Mouse (Mus musculus): ENCODE results near the gene Flrt3.

Flrt3 gene

DNA sequence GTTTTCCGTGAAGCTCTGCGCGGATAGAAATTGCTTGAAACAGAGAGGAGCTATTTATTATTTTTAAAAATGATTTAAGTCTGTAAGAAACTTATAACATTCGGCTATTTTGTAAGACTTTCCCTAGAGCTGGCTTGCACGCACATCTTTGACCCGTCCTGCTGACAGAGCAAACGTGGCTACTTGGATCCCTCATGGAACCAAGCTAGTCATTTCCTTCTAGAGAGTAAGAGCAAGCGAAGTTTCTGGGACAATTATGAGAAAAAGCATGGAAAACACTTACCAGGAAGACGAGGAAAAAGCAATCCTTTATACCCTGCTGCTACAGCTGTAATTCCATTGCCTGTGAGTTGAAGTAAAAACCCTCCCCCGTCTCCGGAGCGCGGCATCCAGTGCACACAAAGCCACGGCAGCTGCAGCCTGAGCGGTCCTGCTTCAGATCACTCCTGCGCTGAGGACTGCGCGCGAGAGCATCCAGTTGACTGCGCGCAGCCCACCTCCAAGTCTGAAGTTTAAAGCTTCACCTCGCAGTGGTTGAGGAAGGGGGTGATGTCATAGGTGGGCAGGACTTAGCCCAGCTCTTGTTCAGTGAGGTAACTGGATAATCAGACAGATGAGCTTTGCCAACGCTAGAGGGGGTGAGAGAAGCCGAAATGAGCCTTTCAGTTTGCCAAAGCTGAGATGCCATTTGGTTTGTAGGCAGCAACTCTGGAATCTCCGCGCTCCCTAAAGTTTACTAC, at the start of gene Flrt3:
TSS of gene Flrt3 (minus strand) at position 507 of the 740 bp plus-strand sequence.
- peak; percentile 90 for DNase-seq

DNA sequence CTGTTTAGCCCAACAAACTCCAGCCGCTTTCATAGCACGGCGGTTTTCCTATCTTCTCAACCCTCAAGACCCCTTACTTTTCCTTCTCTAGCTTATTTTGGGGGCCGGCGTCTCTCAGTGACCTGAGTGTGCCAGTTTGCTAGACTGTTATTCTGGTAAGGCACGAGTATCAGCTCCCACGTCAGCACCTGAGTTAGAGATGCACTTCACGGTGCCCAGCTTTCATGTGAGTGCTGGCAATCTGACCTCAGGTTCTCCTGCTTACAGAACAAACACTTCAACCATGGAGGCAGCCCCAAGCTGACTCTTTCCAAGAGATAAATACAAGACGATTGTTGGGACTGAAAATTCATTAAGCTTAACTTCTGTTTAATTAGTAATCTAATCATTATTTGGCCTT, 46.1 kb upstream of the Flrt3 start:
- no peak for DNase-seq

DNA sequence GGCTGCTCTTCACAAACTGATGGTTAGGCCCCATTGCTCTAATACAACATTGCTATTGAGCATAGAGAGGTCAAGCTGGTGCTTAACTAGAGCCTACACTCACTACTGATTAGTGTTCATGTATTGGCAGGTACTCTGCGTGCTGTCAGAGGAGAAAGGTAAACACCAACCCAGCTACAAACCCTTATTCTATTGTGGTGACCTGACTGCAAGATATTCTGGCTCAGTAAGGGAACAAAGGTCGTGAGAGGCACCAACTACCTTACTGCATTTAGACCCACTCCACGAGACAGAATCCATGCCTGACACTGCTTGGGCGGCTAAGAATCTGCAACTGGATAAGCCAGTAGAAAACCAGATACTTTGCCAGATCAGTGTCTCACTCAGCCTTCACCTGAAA, 44.6 kb upstream of the Flrt3 start:
- no peak for DNase-seq

DNA sequence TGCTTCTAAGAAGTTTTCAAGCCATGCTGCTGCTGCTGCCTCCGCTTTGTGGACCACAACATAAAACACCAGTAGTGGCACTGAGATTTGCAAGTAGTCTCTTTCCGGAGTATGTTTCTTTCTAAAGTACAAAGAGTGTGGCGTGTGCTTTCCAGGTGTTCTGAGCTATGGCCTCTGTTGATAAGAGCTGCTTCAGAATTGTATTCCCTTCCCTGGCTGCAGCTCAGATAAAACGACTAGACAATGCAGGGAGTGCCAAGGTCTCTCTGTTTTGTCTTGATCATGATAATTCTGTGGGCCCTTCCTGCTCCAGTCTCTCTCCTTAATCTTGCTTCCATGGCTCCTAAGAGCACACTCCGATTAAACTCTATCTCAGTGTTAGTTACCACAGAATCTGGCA, 36.3 kb upstream of the Flrt3 start:
- DNase-seq, result no peak

DNA sequence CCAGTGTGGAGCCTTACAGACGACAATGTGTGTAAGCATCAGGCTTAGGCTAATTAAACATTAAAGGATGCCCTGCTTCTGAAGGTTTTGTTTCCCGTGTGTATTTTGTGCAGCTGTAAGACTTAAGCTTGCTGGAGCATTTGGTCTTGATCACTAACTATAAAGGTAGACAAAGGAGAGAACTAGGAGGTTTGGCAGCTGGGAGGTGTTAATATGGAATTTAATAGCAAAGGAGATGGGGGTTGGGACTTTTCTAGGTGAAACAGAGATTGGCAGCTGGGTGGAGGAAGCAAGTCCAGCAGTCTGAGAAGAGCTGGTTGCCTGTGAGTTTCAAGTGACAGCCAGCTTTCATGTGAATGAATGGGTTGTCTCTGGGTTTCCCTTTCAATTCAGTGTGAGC, 34.0 kb upstream of the Flrt3 start:
- DNase-seq, result no peak

DNA sequence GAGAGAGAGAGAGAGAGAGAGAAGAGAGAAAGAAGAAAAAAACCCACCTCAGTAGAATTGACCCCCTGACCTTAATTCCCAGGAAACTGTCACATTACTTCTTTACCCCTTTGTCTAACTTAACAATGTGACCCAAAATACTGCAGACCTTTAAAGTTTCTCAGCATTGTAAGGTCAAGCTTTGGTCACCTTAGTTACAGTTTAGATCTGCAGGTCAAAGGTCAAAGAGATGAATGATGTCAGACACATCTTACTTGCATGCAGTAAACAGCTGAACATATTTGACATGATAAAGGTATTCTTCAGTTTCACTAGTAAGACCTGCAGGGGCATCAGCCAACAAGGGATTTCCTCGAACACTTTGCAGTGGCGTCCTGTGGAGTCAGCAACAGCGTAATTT, 32.9 kb upstream of the Flrt3 start:
- no peak for DNase-seq

DNA sequence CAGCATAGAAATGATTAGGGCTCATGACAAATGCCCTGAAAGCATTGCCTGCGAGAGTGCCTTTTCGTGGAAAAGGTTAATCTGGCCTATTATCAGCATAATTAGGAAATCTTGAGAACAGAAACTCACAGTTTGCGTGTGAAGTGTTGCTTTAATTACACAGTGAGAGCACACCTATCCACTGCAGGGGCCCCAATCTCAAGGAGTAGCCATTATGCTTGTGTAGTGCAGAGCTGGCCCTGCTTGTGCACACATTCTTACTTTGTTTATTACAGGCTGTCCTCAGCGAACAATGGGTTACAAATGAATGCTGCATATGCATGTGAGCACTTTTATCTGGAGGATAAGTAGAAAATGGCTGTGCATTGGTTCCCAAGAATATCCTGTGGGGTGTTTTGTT, 32.1 kb upstream of the Flrt3 start:
- DNase-seq, result no peak

DNA sequence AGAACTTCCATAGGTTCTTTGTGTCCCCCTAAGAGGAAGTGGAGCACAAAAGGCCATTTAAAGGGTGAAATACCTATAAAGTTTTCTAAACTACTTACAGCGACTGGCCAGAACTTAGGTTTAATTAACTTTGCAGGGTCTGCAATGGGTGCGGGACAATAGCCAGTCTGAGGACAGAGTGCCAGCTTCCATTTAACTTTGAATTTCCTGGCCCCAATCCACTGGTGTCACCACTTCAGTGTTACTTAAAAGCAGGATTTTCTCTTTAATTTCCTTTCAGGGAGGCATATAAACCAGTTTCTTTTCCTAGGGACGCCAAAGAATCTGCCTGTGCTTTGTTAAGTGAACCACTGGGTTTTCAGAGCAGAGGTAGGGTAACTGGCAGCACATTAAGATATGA, 27.3 kb upstream of the Flrt3 start:
- DNase-seq, result no peak

DNA sequence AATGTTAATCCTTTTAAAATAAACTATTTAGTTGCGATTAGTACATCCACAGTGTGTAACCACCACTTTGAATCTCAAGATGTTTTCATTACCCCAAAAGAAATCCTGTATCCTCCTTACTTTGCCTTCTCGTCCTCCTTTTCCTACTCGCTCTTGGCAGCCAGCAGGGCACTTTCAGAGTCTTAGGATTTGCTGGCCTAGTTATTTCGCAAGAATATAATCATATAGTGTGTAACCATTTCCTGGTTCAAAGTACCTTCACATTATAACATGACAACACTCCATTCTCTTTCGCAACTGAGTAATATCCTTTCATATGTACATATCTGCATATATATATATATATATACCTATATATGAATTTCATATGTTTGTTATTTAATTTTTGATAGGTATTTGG, 22.6 kb upstream of the Flrt3 start:
- DNase-seq, result no peak

DNA sequence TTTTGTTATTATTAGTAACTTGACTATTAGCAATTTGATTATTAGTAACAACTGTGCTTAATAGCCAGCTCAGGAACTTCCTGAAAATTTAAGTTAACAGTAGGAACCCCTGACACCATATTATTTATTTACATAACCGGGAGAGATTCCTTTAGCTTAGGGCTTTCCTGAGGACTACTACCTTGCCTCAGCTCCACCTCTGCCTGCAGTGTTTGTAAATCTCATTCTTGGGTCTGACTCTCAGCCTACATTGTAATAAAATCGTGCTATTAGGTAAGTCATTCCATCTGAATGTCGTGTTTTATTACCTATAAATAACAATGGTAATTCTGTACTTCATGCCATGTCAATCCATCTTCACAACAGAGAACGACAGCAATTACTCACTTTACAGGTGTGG, 21.2 kb upstream of the Flrt3 start:
- DNase-seq, result no peak

DNA sequence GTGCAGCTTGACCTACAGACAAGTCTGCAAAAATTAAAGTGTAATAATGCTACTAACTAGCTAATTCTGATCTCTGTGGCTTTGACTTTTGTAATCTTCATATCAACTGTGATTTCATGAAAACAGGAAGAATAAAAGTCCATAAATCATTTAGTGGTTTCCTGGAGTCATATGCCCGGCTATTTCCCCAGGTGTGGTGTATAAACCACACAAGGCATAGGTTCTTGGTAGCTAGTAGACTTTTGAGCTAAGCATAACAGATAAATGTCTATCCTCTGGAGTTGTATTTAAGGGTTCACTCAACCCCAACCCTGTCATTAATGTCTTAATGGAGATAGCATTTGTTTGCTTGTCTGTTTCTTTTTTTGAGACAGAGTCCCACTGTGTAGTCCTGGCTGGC, 20.1 kb upstream of the Flrt3 start:
- no peak for DNase-seq

DNA sequence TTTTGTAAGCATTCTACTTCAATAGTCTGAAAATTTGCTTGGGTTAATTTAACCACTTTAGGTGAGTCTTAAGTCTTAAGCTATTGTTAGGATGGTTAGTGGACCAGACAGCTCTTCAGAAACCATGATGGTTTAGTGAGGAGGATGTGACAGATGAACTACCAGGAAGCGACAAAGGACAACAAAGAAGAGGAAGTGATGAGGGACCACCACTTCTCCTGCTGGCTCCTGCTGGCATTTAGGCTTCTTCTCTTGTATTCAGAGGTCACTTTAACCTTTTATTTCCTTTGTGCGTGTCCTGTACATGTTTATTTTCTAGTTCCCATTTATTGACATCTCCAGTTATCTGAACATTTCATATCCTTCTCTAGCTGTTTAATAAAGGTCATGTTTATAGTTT, 19.6 kb upstream of the Flrt3 start:
- DNase-seq, result no peak

DNA sequence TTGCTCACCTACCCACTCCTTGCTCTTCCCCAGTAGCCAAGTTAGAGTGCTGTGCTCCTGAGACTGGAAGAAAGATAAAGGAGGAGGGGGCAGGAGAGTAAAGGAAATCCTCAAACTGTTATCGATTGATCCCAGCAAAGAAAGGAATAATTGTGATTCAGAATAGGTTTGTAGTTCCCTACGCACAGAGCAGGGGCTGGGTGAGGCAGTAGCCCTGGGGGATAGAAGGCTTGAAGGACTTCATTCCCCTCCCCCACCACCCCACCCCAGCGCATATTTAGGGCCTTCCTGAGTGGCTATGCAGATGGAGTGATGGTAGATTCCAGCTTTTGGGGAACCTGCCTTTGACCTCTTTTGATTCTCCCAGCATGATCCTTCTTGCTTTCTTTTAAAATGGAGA, 5.5 kb upstream of the Flrt3 start:
- DNase-seq, result no peak

DNA sequence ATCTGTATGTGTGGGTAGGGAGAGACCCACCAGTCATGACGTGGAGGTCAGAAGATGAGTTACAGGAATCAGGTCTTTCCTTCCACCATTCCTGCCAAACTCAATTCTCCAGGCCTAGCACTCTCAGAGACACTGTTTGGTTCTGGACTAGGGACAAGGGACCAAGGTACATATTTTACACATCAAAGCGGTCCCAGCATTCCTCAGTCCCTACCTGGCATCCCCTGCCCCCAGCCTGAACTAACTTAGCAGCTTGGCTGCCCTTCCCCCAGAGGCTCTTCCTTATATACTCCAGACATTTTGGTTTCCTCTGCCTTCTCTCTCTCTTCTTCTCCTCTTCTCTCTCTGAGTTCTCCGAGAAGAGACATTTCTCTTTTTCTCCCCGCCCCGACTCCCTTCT, 2.2 kb upstream of the Flrt3 start:
- no peak for DNase-seq

DNA sequence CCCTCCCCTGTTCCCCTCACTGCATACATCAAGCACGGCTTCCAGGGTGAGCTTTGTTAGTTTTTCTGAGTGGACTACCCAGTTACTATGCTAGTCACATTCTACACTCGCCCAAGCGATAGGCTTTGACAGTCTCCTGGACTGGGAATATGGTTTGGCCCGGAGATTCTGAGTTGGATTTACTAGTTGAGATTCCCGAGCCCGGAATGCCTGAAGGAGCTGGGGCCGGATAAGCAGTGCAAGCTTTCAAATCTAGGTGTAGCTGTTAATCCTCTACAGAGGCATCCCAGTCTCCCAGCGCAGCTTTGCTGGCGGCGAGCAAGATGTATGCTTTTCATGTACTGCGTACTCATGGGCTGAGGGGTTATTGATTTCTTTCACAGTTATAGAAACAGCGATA, 812 bp downstream of the Flrt3 start:
- DNase-seq, result peak; percentile 52

DNA sequence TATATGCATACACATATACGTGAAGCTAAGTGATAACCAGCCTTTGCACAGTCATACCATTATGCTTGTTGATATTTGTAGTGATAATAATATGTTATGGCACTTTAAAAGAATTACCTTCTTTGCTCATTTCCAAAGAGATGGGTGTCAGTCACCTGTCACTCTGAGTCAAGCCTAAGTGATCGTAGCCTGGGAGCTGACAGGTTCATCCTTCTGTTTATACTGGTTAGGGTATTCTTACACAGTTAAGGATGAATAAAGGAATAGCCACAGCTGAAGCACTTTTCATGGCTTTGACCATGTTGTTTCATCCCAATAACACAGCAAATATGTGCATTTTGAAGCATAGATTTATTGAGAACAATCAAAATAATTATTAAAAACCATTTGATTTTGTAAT, 1.5 kb downstream of the Flrt3 start:
- DNase-seq, result no peak

DNA sequence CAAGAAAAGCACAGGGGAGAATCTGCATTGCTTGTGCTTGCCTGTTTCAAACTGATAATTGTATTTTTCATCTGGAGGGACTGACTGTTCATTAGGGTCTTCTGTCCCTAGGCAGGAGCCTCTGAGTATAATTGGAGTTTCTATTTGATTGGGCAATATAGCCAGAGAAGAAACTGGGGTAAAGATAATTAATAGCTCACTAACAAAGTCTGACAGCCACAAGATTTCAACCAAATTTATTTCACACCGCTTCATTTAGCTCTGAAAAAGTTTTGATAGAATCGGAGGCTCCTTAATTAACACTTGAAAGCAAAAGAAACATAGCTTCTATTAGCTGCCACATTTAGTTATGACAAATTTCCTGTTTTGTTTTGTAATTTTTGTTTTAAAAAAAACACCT, 2.2 kb downstream of the Flrt3 start:
- DNase-seq, result no peak

DNA sequence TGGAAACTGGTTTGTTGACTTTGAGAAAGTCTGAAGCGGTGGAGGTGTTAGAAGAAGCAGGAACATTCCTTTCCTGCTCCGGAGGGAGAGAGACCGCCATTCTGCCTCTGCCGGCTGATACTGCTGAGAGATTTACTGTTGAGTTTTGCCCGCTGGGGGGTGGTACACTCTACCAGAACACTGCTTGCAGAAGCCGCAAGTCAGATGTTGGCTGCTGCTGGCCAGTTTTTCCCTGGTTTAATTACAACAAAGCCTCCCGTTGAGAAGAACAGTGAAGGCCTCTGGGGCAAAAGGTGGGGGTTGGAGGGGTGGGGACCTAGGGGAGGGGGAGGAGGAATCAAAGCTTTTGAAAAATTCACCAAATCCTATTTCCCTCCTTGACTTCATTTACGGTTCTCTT, 3.0 kb downstream of the Flrt3 start:
- DNase-seq, result peak; percentile 70

DNA sequence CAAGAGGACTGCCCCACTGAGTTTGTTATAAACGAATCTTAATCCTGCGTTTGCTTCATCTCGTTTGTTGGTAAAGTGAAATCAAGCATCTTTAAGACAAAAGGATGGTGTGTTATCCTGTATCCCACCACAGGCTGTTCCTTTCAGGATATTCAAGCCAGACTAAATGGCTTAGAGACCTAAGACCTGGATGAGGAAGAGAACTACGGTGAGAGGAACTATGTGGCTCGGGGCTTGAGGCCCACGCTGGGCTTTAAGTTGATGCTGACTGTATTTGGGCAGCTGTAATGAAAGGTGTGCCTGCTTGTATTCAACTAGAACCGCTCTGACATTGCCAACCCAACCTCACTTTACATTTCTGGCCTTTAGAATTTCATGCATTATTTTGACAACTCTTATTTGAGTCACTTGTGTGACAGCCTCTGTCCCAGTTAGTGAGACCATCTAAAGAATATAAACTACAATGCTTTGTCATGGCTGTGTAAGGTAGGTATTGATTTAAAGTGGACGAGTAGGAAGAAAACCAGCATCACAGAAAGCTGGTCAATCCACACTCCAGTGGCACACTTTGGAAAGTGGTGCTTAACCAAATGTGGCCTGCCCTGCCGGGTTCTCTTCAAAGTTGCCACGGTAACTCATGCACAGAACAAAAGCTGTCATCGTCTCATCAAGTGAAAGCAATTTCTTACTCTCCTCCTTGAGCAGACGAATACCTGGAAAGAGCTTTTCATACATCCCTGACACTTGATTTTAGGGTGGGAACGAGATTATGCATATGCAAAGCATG, 3.8 kb downstream of the Flrt3 start:
- no peak for DNase-seq

DNA sequence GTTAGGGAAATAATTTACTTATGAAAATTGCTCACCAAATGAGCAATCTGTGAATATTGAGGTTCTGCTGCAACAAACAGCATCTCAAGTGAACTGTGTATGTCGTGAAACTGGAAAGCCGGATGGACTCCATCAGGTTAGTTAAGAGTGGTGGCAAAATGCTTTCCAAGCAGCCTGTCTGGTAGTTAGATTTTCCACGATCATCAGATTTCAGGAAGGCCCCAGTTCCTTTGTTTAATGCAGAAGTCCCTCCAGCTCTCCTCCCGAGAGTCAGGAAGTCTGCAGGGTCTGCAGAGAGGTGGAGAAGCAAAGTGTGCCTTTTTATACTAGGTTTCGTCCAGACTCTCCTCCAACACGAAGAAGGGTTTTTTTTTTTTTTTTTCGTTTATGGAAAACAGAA, 4.4 kb downstream of the Flrt3 start:
- no peak for DNase-seq

DNA sequence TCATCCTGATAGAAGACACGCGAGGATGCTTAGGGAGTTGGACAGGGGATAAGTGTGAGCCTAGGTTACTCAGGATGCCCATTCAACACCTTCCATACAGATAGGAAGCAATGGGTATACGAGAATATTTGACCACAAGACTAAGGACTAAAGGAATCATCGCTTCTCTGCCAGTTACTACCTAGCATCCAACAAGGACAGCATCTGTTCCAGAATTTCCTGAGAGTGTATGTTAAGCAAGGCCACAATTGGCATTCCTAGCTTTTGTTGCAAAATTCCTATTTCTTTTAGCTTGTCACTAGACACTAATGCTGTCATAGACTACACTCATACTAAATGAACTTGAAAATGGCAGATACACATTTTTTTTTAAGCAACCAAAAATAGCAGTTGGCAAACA, 6.9 kb downstream of the Flrt3 start:
- no peak for DNase-seq

DNA sequence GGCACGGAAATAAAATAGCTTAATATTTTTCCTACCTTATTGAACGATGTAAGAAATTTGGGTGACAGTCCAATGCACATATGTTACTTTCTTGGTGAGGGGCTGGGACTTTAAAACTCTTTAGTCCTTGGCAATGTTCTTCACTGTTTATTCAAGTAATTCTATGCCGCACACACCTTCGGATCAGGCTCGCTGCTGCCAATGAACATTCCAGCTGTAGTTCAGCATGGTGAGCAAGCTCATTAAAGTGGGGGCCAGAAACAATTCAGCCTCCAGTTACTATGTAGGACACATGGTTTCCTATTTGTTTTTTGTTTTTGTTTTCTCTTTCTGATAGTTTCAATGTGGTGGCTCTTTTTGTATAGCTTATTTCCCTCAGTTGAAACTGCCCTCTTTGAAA, 8.6 kb downstream of the Flrt3 start:
- no peak for DNase-seq

DNA sequence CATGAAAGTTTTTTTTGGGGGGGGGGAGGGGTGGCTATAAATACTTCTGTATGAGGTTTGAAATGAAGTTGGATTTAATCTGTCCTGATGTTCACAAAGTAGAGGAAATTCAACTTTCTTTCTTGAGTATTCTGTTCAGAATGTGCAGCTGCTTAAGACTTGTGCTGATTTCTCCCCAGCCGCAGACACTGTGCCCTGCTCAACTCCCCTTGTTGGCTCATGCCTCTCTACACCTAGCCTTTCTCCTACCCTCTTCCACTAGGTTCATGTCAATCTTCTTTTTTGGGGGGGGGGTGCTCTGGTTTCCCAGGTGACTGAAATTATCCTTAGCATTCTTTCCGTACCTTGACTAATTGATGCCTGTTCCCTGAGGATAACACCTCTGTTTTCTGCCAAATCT, 17.3 kb downstream of the Flrt3 start:
- DNase-seq, result no peak

DNA sequence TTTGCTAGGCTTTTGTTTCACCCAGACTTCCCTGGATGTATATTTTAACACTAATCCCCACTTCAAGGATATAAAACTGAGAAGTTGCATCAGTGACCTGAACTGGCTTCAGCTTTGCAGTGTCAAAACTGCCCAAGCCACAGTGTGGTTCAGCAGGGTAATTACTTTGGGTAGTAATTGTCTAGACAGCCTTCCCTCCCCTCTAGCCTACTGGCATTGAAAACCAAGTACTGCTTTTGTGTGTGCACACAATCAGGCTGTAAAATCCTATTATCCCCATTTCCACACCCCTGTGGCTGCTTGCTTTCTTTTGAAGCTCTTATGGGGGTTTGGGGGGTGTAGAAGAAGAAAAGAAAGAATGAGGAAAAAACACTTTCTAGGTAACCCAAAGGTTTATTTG, 17.8 kb downstream of the Flrt3 start:
- DNase-seq, result no peak
